Mouse (Mus musculus): ENCODE results near the gene Spib. TPM values are rescaled to one million over a fixed set of nuclear protein-coding genes. Genes with fewer than 3 reads are reported as not detected.

Gene Spib
- polyA plus RNA-seq, 1 experiment from 2014 or later: not detected

DNA sequence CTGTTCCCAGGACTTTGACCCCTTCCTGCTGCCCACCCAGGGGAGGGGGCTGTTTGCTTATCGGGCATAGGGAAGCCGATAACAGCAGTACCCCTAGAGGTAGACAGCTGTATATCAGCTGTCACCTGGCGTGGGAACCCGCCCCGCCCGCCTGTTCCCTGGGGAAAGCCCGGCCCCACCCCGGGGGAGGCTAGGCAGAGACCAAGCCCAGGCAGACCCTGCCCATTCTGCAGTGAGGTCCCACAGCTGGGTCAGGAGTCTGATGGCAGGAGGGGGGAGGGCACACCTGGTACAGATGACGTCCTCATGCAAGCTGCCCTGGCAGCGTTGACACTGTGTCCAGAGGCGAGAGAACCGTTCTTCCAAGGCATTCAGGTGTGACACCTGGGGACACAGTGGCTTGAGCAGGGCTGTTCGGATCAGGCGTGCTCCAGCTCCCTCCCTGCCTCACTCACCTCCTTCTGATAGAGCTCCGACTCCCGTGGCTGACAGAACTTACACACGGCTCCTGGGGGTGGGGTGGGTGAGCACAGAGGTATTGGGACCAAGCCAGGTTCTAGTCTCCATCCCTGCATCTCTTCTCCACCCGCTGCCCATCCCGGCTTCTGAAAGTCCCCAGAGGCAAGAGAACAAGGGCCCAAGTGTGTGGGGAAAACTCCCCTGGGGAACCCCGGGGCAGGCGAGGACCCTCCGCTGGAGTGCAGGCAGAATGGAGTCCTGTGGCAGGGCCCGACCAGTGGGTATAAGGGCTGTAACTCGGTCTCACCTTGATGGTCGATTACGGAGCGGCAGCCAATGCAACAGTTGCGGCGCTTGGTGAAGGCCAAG, 1.3 kb upstream of the Spib start:
- ATAC-seq (no peak), DNase-seq (ENCODE audit: low spot score) (no peak)
- 83% methylated on average over 29 of the region's 29 CpGs for WGBS
- no peak overlapping the region for H3K4me2 ChIP-seq (ENCODE audit: low read length)
- peaks cover 48% of the 10 kb centered on the region for H3K36me3 ChIP-seq (ENCODE audit: control insufficient read depth, insufficient read depth, low read length)
- H3K27ac ChIP-seq (ENCODE audit: low read depth, low read length): no peak overlapping the region
- H3K4me3 ChIP-seq (ENCODE audit: low read depth, low read length): no peak overlapping the region
- no peak overlapping the region for H3K9ac ChIP-seq (ENCODE audit: low read length)
- 0 out of 2 replicates have a peak, but pooled peaks cover 6% of the 10 kb centered on the region for H3K27me3 ChIP-seq (replicated peaks; ENCODE audit: control insufficient read depth, insufficient read depth, low read length)
- no peaks in the 10 kb centered on the region for H3K4me1 ChIP-seq (ENCODE audit: control insufficient read depth, insufficient read depth, low read length)
- H3K9me3 ChIP-seq (replicated peaks; ENCODE audit: control insufficient read depth, low read length): no peaks in the 10 kb centered on the region

DNA sequence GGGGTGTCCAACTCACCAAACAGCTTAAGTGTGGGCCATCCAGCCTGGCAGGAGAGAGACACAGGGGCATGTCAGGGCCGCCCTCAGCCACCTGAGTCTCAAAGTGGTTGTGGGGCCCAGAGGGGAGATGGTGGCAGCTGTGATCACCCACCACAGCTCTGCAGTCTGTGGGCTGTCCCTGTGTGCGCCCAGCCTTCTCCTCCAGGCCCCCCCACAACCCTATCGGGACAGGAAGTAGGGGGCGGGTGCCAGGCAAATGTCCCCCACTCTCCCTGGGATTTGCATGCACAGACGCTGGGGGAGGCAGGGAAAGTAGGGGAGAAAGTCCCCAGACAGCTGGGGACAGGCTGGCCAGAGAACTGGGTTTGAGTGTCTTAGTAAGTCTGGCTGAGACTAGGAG, 664 bp downstream of the Spib start:
- ATAC-seq: no peak
- Histone ChIP-seq H3K9me3 (replicated peaks; ENCODE audit: control insufficient read depth, low read length) (no peaks in the 10 kb centered on the region), H3K27me3 (replicated peaks; ENCODE audit: control insufficient read depth, insufficient read depth, low read length) (0 out of 2 replicates have a peak, but pooled peaks cover 6% of the 10 kb centered on the region), H3K4me1 (ENCODE audit: control insufficient read depth, insufficient read depth, low read length) (peaks cover 3% of the 10 kb centered on the region; the same call in 1 of the 2 replicates), H3K9ac (ENCODE audit: low read length) (no peak overlapping the region), H3K4me2 (ENCODE audit: low read length) (no peak overlapping the region), H3K4me3 (ENCODE audit: low read depth, low read length) (no peak overlapping the region), H3K27ac (ENCODE audit: low read depth, low read length) (no peak overlapping the region), H3K36me3 (ENCODE audit: control insufficient read depth, insufficient read depth, low read length) (peaks cover 29% of the 10 kb centered on the region)
- 46% methylated on average over 5 of the region's 5 CpGs for WGBS
- no peak for DNase-seq (ENCODE audit: low spot score)

DNA sequence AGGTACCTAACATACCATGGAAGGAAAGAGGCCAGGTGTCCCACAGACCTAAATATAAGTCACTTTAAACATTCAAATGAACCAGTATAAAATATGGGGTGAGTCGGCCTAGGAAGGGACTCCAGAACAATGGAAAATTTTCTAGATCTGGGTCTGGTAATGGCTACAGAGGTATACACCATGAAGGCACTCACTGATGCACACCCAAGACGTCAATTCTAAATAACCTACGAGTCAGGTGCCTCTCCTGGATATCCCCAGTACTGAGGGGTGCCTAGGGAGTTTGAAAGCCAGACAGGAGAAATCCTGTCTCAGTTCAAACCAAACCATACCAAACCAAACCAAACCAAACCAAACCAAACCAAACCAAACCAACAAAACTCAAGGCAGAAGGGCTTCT, 1.4 kb downstream of the Spib start:
- H3K4me1 ChIP-seq (ENCODE audit: control insufficient read depth, insufficient read depth, low read length): peaks cover 3% of the 10 kb centered on the region; the same call in 1 of the 2 replicates
- H3K27ac ChIP-seq (ENCODE audit: low read depth, low read length): no peak overlapping the region
- H3K4me2 ChIP-seq (ENCODE audit: low read length): no peak overlapping the region
- H3K4me3 ChIP-seq (ENCODE audit: low read depth, low read length): no peak overlapping the region
- no peaks in the 10 kb centered on the region for H3K9me3 ChIP-seq (replicated peaks; ENCODE audit: control insufficient read depth, low read length)
- H3K9ac ChIP-seq (ENCODE audit: low read length): no peak overlapping the region
- ATAC-seq (no peak), DNase-seq (ENCODE audit: low spot score) (no peak)
- H3K27me3 ChIP-seq (replicated peaks; ENCODE audit: control insufficient read depth, insufficient read depth, low read length): 0 out of 2 replicates have a peak, but pooled peaks cover 8% of the 10 kb centered on the region
- WGBS: 77% methylated on average over 3 of the region's 3 CpGs
- peaks cover 22% of the 10 kb centered on the region; the same call in 1 of the 2 replicates for H3K36me3 ChIP-seq (ENCODE audit: control insufficient read depth, insufficient read depth, low read length)

DNA sequence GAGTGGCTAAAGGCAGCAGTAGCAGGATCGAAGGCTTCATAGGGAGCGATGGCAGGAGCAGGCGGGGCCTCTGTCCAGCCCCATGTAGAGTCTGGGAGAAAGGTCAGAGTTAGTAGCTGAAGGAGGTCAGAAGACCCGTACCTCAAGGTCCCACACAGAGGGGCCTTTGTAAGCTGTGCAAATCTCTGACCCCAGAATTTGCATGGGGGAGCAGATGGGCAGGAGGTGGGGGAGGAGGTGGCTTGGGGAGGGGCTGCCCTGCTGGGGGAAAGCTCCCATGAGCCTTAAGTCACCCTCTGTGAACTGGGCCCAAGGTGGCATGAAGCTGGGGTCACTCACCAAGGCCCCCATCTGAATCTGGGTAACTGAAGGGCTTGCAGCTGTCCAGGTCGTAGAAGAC, 2.4 kb downstream of the Spib start:
- Histone ChIP-seq H3K4me3 (ENCODE audit: low read depth, low read length) (no peak overlapping the region), H3K4me1 (ENCODE audit: control insufficient read depth, insufficient read depth, low read length) (peaks cover 3% of the 10 kb centered on the region; the same call in 1 of the 2 replicates), H3K36me3 (ENCODE audit: control insufficient read depth, insufficient read depth, low read length) (peaks cover 18% of the 10 kb centered on the region; the same call in 1 of the 2 replicates), H3K27me3 (replicated peaks; ENCODE audit: control insufficient read depth, insufficient read depth, low read length) (peaks cover 8% of the 10 kb centered on the region; the same call in 1 of the 2 replicates), H3K4me2 (ENCODE audit: low read length) (no peak overlapping the region), H3K27ac (ENCODE audit: low read depth, low read length) (no peak overlapping the region), H3K9me3 (replicated peaks; ENCODE audit: control insufficient read depth, low read length) (no peaks in the 10 kb centered on the region), H3K9ac (ENCODE audit: low read length) (no peak overlapping the region)
- ATAC-seq: no peak
- 70% methylated on average over 5 of the region's 5 CpGs for WGBS
- DNase-seq (ENCODE audit: low spot score): no peak

DNA sequence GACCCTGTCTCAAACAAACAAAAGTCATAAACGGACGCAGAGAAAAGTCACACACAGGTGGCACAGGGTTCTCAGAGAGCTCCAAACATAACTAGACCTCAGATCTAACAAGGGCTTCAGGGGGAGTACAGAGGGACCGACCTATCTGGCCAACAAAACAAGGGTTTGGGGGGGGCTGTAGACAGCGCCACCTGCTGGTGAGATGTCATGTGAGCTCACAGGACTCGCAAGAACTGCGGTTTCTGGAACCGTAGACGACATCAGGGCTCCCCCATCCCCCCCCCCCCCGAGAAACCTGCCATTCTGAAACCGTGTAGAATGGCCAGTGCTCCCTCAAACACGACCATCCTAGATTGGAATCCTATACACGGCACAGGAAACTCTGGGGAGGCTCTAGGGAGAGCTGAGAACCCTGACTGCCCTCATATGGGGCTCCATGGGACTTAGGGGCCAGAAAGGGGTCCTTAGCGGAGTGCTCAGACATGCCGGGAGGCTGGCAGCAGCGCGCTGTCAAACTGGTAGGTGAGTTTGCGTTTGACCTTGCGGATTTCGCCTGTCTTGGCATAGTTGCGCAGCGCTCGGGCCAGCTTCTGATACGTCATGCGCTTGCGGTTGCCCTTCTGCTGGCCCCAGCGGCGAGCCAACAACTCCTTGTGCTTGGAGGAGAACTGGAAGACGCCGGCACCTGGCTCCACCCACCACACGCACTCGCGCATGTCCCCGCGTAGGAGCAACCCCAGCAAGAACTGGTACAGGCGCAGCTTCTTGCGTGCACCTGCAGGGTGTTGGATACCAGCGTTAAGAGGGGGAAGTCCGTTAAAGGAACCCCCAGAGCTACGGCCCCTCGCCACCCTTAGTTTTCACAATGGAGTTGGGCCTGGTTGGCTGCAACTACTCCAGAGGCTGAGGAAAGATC, 4.1 kb downstream of the Spib start:
- Histone ChIP-seq H3K36me3 (ENCODE audit: control insufficient read depth, insufficient read depth, low read length) (0 out of 2 replicates have a peak, but pooled peaks cover 3% of the 10 kb centered on the region), H3K9ac (ENCODE audit: low read length) (peak overlapping the region; percentile 38), H3K4me3 (ENCODE audit: low read depth, low read length) (peak overlapping the region; percentile 24), H3K9me3 (replicated peaks; ENCODE audit: control insufficient read depth, low read length) (no peaks in the 10 kb centered on the region), H3K27me3 (replicated peaks; ENCODE audit: control insufficient read depth, insufficient read depth, low read length) (peaks cover 11% of the 10 kb centered on the region; the same call in 1 of the 2 replicates), H3K27ac (ENCODE audit: low read depth, low read length) (no peak overlapping the region), H3K4me2 (ENCODE audit: low read length) (peak overlapping the region; percentile 56), H3K4me1 (ENCODE audit: control insufficient read depth, insufficient read depth, low read length) (peaks cover 3% of the 10 kb centered on the region; the same call in 1 of the 2 replicates)
- 6% methylated on average over 40 of the region's 40 CpGs for WGBS
- peak; percentile 56; the same call in 1 of the 2 replicates for ATAC-seq
- DNase-seq (ENCODE audit: low spot score): peak; percentile 72

DNA sequence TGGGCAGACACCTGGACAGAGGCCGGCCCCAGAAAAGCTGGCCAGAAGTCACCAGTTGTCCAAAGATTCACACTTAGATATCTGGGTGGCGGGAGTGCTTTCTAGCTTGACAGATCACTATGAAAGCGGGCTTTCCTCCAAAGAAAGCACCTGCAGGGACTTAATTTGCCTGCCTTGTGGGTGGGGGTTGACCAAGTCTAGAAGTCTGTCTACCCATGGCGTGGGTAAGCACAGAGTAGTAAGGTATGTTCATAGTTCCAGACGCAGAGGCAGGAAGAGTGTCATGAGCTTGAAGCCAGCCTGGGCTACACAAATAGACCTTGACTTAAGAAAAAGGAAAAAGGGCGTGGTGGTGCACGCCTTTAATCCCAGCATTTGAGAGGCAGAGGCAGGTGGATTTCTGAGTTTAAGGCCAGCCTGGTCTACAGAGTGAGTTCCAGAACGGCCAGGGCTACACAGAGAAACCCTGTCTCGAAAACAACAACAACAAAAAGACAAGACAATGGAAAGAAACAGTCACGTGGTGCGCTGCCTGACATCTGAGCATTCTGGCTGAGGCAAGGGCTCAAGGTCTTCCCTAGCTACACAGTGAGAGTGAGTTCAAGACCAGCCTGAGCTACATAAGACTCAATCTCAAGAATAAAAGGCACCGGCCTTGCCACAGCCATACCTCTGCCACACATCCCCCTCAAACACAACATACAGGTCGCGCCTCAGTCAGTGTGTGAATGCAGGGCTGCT, 5.3 kb downstream of the Spib start:
- H3K27ac ChIP-seq (ENCODE audit: low read depth, low read length): no peak overlapping the region
- H3K9me3 ChIP-seq (replicated peaks; ENCODE audit: control insufficient read depth, low read length): no peaks in the 10 kb centered on the region
- H3K27me3 ChIP-seq (replicated peaks; ENCODE audit: control insufficient read depth, insufficient read depth, low read length): peaks cover 18% of the 10 kb centered on the region; the same call in 1 of the 2 replicates
- H3K4me2 ChIP-seq (ENCODE audit: low read length): no peak overlapping the region
- H3K9ac ChIP-seq (ENCODE audit: low read length): no peak overlapping the region
- peaks cover 4% of the 10 kb centered on the region; the same call in 1 of the 2 replicates for H3K4me1 ChIP-seq (ENCODE audit: control insufficient read depth, insufficient read depth, low read length)
- ATAC-seq: no peak
- no peaks in the 10 kb centered on the region for H3K36me3 ChIP-seq (ENCODE audit: control insufficient read depth, insufficient read depth, low read length)
- no peak for DNase-seq (ENCODE audit: low spot score)
- H3K4me3 ChIP-seq (ENCODE audit: low read depth, low read length): no peak overlapping the region
- WGBS: 91% methylated on average over 14 of the region's 14 CpGs

DNA sequence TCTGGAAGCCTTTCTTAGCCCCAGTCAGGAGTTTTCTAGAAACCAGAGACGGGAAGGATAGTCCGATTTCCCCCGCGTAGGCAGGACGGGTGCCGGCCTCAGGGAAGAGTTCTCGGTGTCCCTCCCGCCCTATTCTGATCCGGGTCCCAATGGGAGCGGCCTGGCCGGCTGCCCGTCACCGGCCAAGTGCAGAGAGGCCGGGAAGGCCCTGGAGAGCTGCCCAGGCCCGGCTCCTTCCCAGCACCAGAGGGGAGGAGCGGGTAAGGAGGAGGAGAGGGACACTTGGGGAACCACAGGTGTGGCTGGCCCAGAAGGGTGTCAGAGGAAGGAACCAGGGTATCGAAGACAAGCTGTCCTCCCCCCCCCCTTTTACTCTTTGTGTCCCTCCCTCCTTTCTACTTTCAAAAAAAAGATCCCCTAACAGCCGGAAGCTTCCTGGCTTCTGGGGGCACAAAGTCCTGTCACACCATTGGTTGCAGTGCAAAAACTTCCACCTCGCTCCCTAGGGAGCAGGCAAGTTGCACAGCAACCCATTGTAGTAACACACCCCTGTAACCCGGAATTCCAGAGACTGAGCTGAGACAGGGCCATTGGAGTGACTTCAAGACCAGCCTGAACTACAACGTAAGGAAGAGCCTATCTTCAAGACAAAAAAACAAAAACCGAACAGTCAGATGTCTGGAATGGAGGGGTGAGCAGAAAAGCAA, 6.6 kb downstream of the Spib start:
- H3K9me3 ChIP-seq (replicated peaks; ENCODE audit: control insufficient read depth, low read length): no peaks in the 10 kb centered on the region
- no peak overlapping the region for H3K4me3 ChIP-seq (ENCODE audit: low read depth, low read length)
- H3K4me2 ChIP-seq (ENCODE audit: low read length): peak overlapping the region; percentile 19
- no peaks in the 10 kb centered on the region for H3K36me3 ChIP-seq (ENCODE audit: control insufficient read depth, insufficient read depth, low read length)
- ATAC-seq: no peak
- DNase-seq (ENCODE audit: low spot score): peak; percentile 53
- no peak overlapping the region for H3K9ac ChIP-seq (ENCODE audit: low read length)
- H3K27ac ChIP-seq (ENCODE audit: low read depth, low read length): no peak overlapping the region
- H3K4me1 ChIP-seq (ENCODE audit: control insufficient read depth, insufficient read depth, low read length): peaks cover 6% of the 10 kb centered on the region; the same call in 1 of the 2 replicates
- 13% methylated on average over 22 of the region's 22 CpGs for WGBS
- peaks cover 18% of the 10 kb centered on the region; the same call in 1 of the 2 replicates for H3K27me3 ChIP-seq (replicated peaks; ENCODE audit: control insufficient read depth, insufficient read depth, low read length)

DNA sequence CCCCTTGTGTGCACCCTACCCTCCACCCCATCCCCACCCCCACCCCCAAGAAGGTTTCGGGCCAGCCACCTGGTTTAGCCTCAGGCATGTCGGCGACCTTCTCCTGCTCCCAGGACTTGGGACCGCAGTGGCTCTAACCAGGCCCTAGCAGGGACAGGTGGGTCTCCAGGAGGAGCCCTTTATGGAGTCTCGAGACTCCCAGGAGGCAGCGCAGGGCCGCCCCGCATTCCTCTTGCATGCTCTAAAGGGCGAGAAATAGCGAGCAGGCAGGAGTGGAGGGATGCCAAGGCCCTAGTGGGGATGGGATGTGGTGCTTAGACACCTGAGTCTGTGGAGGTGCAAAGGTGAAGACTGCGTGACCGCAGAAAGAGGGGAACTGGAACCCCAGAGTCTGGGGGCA, 7.4 kb downstream of the Spib start, which contains the start of gene Mybpc2:
TSS of gene Mybpc2 (minus strand) at position 155 of the 400 bp plus-strand sequence.
- H3K4me3 ChIP-seq (ENCODE audit: low read depth, low read length): no peak within 1 kb of the TSS
- H3K9me3 ChIP-seq (replicated peaks; ENCODE audit: control insufficient read depth, low read length): no peaks in the 10 kb centered on the region
- no peak within 1 kb of the TSS for H3K27ac ChIP-seq (ENCODE audit: low read depth, low read length)
- H3K27me3 ChIP-seq (replicated peaks; ENCODE audit: control insufficient read depth, insufficient read depth, low read length): peaks cover 18% of the 10 kb centered on the region; the same call in 1 of the 2 replicates
- H3K4me1 ChIP-seq (ENCODE audit: control insufficient read depth, insufficient read depth, low read length): peaks cover 6% of the 10 kb centered on the region; the same call in 1 of the 2 replicates
- no peaks in the 10 kb centered on the region for H3K36me3 ChIP-seq (ENCODE audit: control insufficient read depth, insufficient read depth, low read length)
- peak within 1 kb of the TSS; percentile 19 for H3K4me2 ChIP-seq (ENCODE audit: low read length)
- no peak within 1 kb of the TSS for H3K9ac ChIP-seq (ENCODE audit: low read length)
- ATAC-seq (no peak), DNase-seq (ENCODE audit: low spot score) (no peak)
- 37% methylated on average over 12 of the region's 12 CpGs for WGBS
